Mouse (Mus musculus): Measurements from ENCODE around the gene Tiparp. TPM values are rescaled to one million over a fixed set of nuclear protein-coding genes. Genes with fewer than 3 reads are reported as not detected.

Gene Tiparp
- polyA plus RNA-seq, 1 experiment from 2014 or later, result 39.0 TPM

- no peaks in the 10 kb centered on the region for H3K9me3 ChIP-seq
- H3K36me3 ChIP-seq, result no peaks in the 10 kb centered on the region
- H3K27me3 ChIP-seq, result no peaks in the 10 kb centered on the region
- 66% methylated on average over 6 of the region's 6 CpGs for WGBS
- no peak for ATAC-seq (ENCODE audit: insufficient number of reproducible peaks, low FRiP score, low TSS enrichment, low read depth)
- H3K4me3 ChIP-seq, result no peak overlapping the region
- H3K27ac ChIP-seq, result no peak overlapping the region
- no peak overlapping the region for H3K4me2 ChIP-seq
- no peak overlapping the region for H3K9ac ChIP-seq
- no peaks in the 10 kb centered on the region for H3K4me1 ChIP-seq
Observed at GRCm38 (mm10) chr3:65563926-65564624, 35.9 kb downstream of the Tiparp start.

- Histone ChIP-seq H3K9me3 (no peaks in the 10 kb centered on the region), H3K4me3 (no peak overlapping the region), H3K9ac (no peak overlapping the region), H3K27ac (no peak overlapping the region), H3K4me2 (no peak overlapping the region), H3K36me3 (no peaks in the 10 kb centered on the region), H3K4me1 (no peaks in the 10 kb centered on the region), H3K27me3 (no peaks in the 10 kb centered on the region)
- WGBS, result 58% methylated on average over 9 of the region's 9 CpGs
- ATAC-seq (ENCODE audit: insufficient number of reproducible peaks, low FRiP score, low TSS enrichment, low read depth), result no peak
Observed at GRCm38 (mm10) chr3:65565632-65566300, 37.6 kb downstream of the Tiparp start.

GRCm38 (mm10) chr3:65569941-65570340 is 41.7 kb downstream of the Tiparp start:
- H3K9ac ChIP-seq, result no peak overlapping the region
- no peaks in the 10 kb centered on the region for H3K36me3 ChIP-seq
- H3K27ac ChIP-seq, result no peak overlapping the region
- no peak overlapping the region for H3K4me2 ChIP-seq
- H3K4me1 ChIP-seq, result no peaks in the 10 kb centered on the region
- H3K4me3 ChIP-seq, result no peak overlapping the region
- no peaks in the 10 kb centered on the region for H3K27me3 ChIP-seq
- no peaks in the 10 kb centered on the region for H3K9me3 ChIP-seq
- ATAC-seq (ENCODE audit: insufficient number of reproducible peaks, low FRiP score, low TSS enrichment, low read depth), result no peak

- Histone ChIP-seq H3K27ac (no peak overlapping the region), H3K27me3 (no peaks in the 10 kb centered on the region), H3K4me3 (no peak overlapping the region), H3K36me3 (no peaks in the 10 kb centered on the region), H3K9ac (no peak overlapping the region), H3K9me3 (no peaks in the 10 kb centered on the region), H3K4me2 (no peak overlapping the region), H3K4me1 (no peaks in the 10 kb centered on the region)
- WGBS, result 60% methylated on average over 3 of the region's 3 CpGs
- no peak for ATAC-seq (ENCODE audit: insufficient number of reproducible peaks, low FRiP score, low TSS enrichment, low read depth)
Observed at GRCm38 (mm10) chr3:65573516-65573915, 45.3 kb downstream of the Tiparp start.

- Histone ChIP-seq H3K27ac (no peak overlapping the region), H3K4me1 (no peaks in the 10 kb centered on the region), H3K4me3 (no peak overlapping the region), H3K36me3 (no peaks in the 10 kb centered on the region), H3K4me2 (no peak overlapping the region), H3K9ac (no peak overlapping the region), H3K9me3 (no peaks in the 10 kb centered on the region), H3K27me3 (no peaks in the 10 kb centered on the region)
- 88% methylated on average over 3 of the region's 3 CpGs for WGBS
- no peak for ATAC-seq (ENCODE audit: insufficient number of reproducible peaks, low FRiP score, low TSS enrichment, low read depth)
Observed at GRCm38 (mm10) chr3:65577602-65578001, 49.4 kb downstream of the Tiparp start.

GRCm38 (mm10) chr3:65579260-65579921 is 51.2 kb downstream of the Tiparp start:
- 75% methylated on average over 12 of the region's 12 CpGs for WGBS
- Histone ChIP-seq H3K9me3 (no peaks in the 10 kb centered on the region), H3K27me3 (no peaks in the 10 kb centered on the region), H3K4me2 (no peak overlapping the region), H3K27ac (no peak overlapping the region), H3K4me3 (no peak overlapping the region), H3K36me3 (no peaks in the 10 kb centered on the region), H3K9ac (no peak overlapping the region), H3K4me1 (no peaks in the 10 kb centered on the region)
- ATAC-seq (ENCODE audit: insufficient number of reproducible peaks, low FRiP score, low TSS enrichment, low read depth), result no peak

GRCm38 (mm10) chr3:65581596-65581995 is 53.4 kb downstream of the Tiparp start:
- Histone ChIP-seq H3K27ac (no peak overlapping the region), H3K9me3 (no peaks in the 10 kb centered on the region), H3K9ac (no peak overlapping the region), H3K36me3 (no peaks in the 10 kb centered on the region), H3K4me3 (no peak overlapping the region), H3K4me2 (no peak overlapping the region), H3K27me3 (no peaks in the 10 kb centered on the region), H3K4me1 (peaks cover 6% of the 10 kb centered on the region)
- ATAC-seq (ENCODE audit: insufficient number of reproducible peaks, low FRiP score, low TSS enrichment, low read depth), result no peak
- 73% methylated on average over 4 of the region's 4 CpGs for WGBS

GRCm38 (mm10) chr3:65584329-65584728 is 56.1 kb downstream of the Tiparp start:
- Histone ChIP-seq H3K4me2 (no peak overlapping the region), H3K36me3 (no peaks in the 10 kb centered on the region), H3K9ac (no peak overlapping the region), H3K4me3 (no peak overlapping the region), H3K27me3 (no peaks in the 10 kb centered on the region), H3K9me3 (no peaks in the 10 kb centered on the region), H3K4me1 (peaks cover 13% of the 10 kb centered on the region), H3K27ac (no peak overlapping the region)
- 80% methylated on average over 1 of the region's 1 CpGs for WGBS
- no peak for ATAC-seq (ENCODE audit: insufficient number of reproducible peaks, low FRiP score, low TSS enrichment, low read depth)

- no peak for ATAC-seq (ENCODE audit: insufficient number of reproducible peaks, low FRiP score, low TSS enrichment, low read depth)
- H3K27me3 ChIP-seq, result no peaks in the 10 kb centered on the region
- H3K9ac ChIP-seq, result no peak overlapping the region
- WGBS, result 65% methylated on average over 8 of the region's 8 CpGs
- no peak overlapping the region for H3K27ac ChIP-seq
- H3K4me1 ChIP-seq, result peaks cover 13% of the 10 kb centered on the region
- no peak overlapping the region for H3K4me3 ChIP-seq
- no peaks in the 10 kb centered on the region for H3K9me3 ChIP-seq
- no peak overlapping the region for H3K4me2 ChIP-seq
- H3K36me3 ChIP-seq, result no peaks in the 10 kb centered on the region
Observed at GRCm38 (mm10) chr3:65585291-65585690, 57.1 kb downstream of the Tiparp start.

GRCm38 (mm10) chr3:65585823-65586482 is 57.7 kb downstream of the Tiparp start:
- no peak for ATAC-seq (ENCODE audit: insufficient number of reproducible peaks, low FRiP score, low TSS enrichment, low read depth)
- 30% methylated on average over 16 of the region's 16 CpGs for WGBS
- Histone ChIP-seq H3K4me1 (peaks cover 13% of the 10 kb centered on the region), H3K9ac (no peak overlapping the region), H3K36me3 (no peaks in the 10 kb centered on the region), H3K27ac (no peak overlapping the region), H3K4me2 (peak overlapping the region; percentile 48), H3K27me3 (no peaks in the 10 kb centered on the region), H3K9me3 (no peaks in the 10 kb centered on the region), H3K4me3 (peak overlapping the region; percentile 29)

- H3K27ac ChIP-seq, result no peak overlapping the region
- no peak overlapping the region for H3K9ac ChIP-seq
- no peak for ATAC-seq (ENCODE audit: insufficient number of reproducible peaks, low FRiP score, low TSS enrichment, low read depth)
- peak overlapping the region; percentile 48 for H3K4me2 ChIP-seq
- no peaks in the 10 kb centered on the region for H3K27me3 ChIP-seq
- peak overlapping the region; percentile 29 for H3K4me3 ChIP-seq
- H3K9me3 ChIP-seq, result no peaks in the 10 kb centered on the region
- no peaks in the 10 kb centered on the region for H3K36me3 ChIP-seq
- WGBS, result 6% methylated on average over 16 of the region's 16 CpGs
- H3K4me1 ChIP-seq, result peaks cover 13% of the 10 kb centered on the region
Observed at GRCm38 (mm10) chr3:65586483-65586905, 58.3 kb downstream of the Tiparp start.

- no peak overlapping the region for H3K27ac ChIP-seq
- peak overlapping the region; percentile 29; the same call in 1 of the 2 replicates for H3K4me3 ChIP-seq
- H3K4me1 ChIP-seq, result peaks cover 13% of the 10 kb centered on the region
- no peaks in the 10 kb centered on the region for H3K36me3 ChIP-seq
- no peak overlapping the region for H3K9ac ChIP-seq
- no peak overlapping the region for H3K4me2 ChIP-seq
- no peak for ATAC-seq (ENCODE audit: insufficient number of reproducible peaks, low FRiP score, low TSS enrichment, low read depth)
- H3K9me3 ChIP-seq, result no peaks in the 10 kb centered on the region
- WGBS, result 75% methylated on average over 2 of the region's 2 CpGs
- H3K27me3 ChIP-seq, result no peaks in the 10 kb centered on the region
Observed at GRCm38 (mm10) chr3:65586966-65587365, 58.8 kb downstream of the Tiparp start.
